Mouse (Mus musculus) CH12.LX (cell line): ENCODE results near the gene Med17. TPM values are rescaled to one million over a fixed set of nuclear protein-coding genes. Genes with fewer than 3 reads are reported as not detected.

Source experiments
- DNase-seq: peaks from one replicate; pipeline ENCODE4 v3.0.0-alpha.2; 2013; ENCODE audit errors: extremely low read depth
- H3K27ac ChIP-seq: 2 replicates; pipeline ENCODE4 v1.5.1; 2012; ENCODE audit warnings: low read depth, mild to moderate bottlenecking, control low read depth, moderate library complexity; ENCODE audit not compliant: insufficient read depth
- H3K27me3 ChIP-seq: replicated peaks from 2 replicates; pipeline ENCODE3; 2012; ENCODE audit warnings: inconsistent platforms
- H3K36me3 ChIP-seq, 2 experiments: replicated peaks in 1 of 2; 2 replicates each; pipeline versions ENCODE3 to v1.6.1; 2012; ENCODE audit warnings: inconsistent platforms in 1 of 2, low read length in 1 of 2, mild to moderate bottlenecking in 1 of 2, mixed read lengths in 1 of 2, moderate library complexity in 1 of 2; ENCODE audit not compliant: control insufficient read depth in 1 of 2, insufficient read depth in 1 of 2
- H3K4me1 ChIP-seq, 2 experiments: 2 replicates each; pipeline ENCODE4 v1.6.1; 2012; ENCODE audit warnings: inconsistent platforms in 1 of 2, moderate library complexity in 1 of 2; ENCODE audit not compliant: insufficient read depth in 2 of 2, control insufficient read depth in 1 of 2
- H3K4me2 ChIP-seq: 2 replicates; pipeline ENCODE4 v1.6.1; 2012; ENCODE audit warnings: low read depth, mild to moderate bottlenecking, control low read depth; ENCODE audit not compliant: poor library complexity, insufficient read depth, severe bottlenecking
- H3K4me3 ChIP-seq, 3 experiments: fragments of 150-350 bp in 1 of 3; sonication (generic) in 1 of 3; replicated peaks in 1 of 3; 2 replicates each; pipeline versions ENCODE3 to v1.5.1; 2011 to 2012; ENCODE audit warnings: low read depth in 2 of 3, low read length in 2 of 3, mild to moderate bottlenecking in 2 of 3, moderate library complexity in 2 of 3, control low read depth in 1 of 3, improper control_type of control experiment in 1 of 3, inconsistent platforms in 1 of 3, mixed read lengths in 1 of 3; ENCODE audit not compliant: poor library complexity in 1 of 3
- H3K79me2 ChIP-seq: replicated peaks from 2 replicates; pipeline ENCODE4 v1.6.1; 2012; ENCODE audit warnings: mild to moderate bottlenecking, moderate library complexity; ENCODE audit not compliant: control insufficient read depth, poor library complexity, insufficient read depth, severe bottlenecking; ENCODE audit errors: extremely low read depth
- H3K9ac ChIP-seq: 2 replicates; pipeline ENCODE4 v1.6.1; 2012; ENCODE audit warnings: low read depth, mild to moderate bottlenecking, control low read depth, moderate library complexity; ENCODE audit not compliant: insufficient read depth
- H3K9me3 ChIP-seq: replicated peaks from 2 replicates; pipeline ENCODE3; 2012; ENCODE audit warnings: low read length, inconsistent platforms, mixed read lengths
- BHLHE40 ChIP-seq: IDR thresholded peaks from 2 replicates; pipeline ENCODE4 v1.6.1; 2011; ENCODE audit warnings: mild to moderate bottlenecking, low read depth, low read length, improper control_type of control experiment
- CTCF ChIP-seq, 2 experiments: IDR thresholded peaks in 1 of 2; conservative IDR thresholded peaks in 1 of 2; 2 replicates each; pipeline ENCODE4 v1.5.1; 2011 to 2012; ENCODE audit warnings: low read depth in 2 of 2, low read length in 2 of 2, improper control_type of control experiment in 1 of 2, inconsistent platforms in 1 of 2, mild to moderate bottlenecking in 1 of 2, moderate library complexity in 1 of 2
- ELF1 ChIP-seq: IDR thresholded peaks from 2 replicates; pipeline ENCODE4 v1.6.1; 2014; ENCODE audit warnings: low read depth, mild to moderate bottlenecking, inconsistent platforms, low read length, improper control_type of control experiment
- IRF4 ChIP-seq: IDR thresholded peaks from 2 replicates; pipeline ENCODE4 v1.6.1; 2014; ENCODE audit warnings: low read depth, mild to moderate bottlenecking, inconsistent platforms, low read length, improper control_type of control experiment
- JUN ChIP-seq: IDR thresholded peaks from 2 replicates; pipeline ENCODE4 v1.6.1; 2011; ENCODE audit warnings: low read depth, mild to moderate bottlenecking, low read length, improper control_type of control experiment, moderate library complexity; ENCODE audit not compliant: insufficient read depth
- JUND ChIP-seq: conservative IDR thresholded peaks from 2 replicates; pipeline ENCODE4 v1.6.1; 2011; ENCODE audit warnings: low read depth, low read length, improper control_type of control experiment
- MAFK ChIP-seq: IDR thresholded peaks from 2 replicates; pipeline ENCODE4 v1.6.1; 2011; ENCODE audit warnings: low read length, improper control_type of control experiment; ENCODE audit not compliant: insufficient replicate concordance
- MAZ ChIP-seq: IDR thresholded peaks from 2 replicates; pipeline ENCODE4 v1.6.1; 2012; ENCODE audit warnings: low read depth, mild to moderate bottlenecking, inconsistent platforms, low read length, improper control_type of control experiment, moderate library complexity
- MXI1 ChIP-seq: IDR thresholded peaks from 2 replicates; pipeline ENCODE4 v1.6.1; 2011; ENCODE audit warnings: mild to moderate bottlenecking, low read depth, low read length, improper control_type of control experiment
- NRF1 ChIP-seq: IDR thresholded peaks from 2 replicates; pipeline ENCODE4 v1.6.1; 2014; ENCODE audit warnings: low read depth, mild to moderate bottlenecking, inconsistent platforms, low read length, improper control_type of control experiment, moderate library complexity
- PAX5 ChIP-seq: IDR thresholded peaks from 2 replicates; pipeline ENCODE4 v1.6.1; 2012; ENCODE audit warnings: low read length, inconsistent platforms, mixed read lengths
- POLR2A ChIP-seq: IDR thresholded peaks from 2 replicates; pipeline ENCODE4 v1.6.1; 2011; ENCODE audit warnings: low read depth, mild to moderate bottlenecking, improper control_type of control experiment, low read length
- POLR2AphosphoS2 ChIP-seq: IDR thresholded peaks from 2 replicates; pipeline ENCODE4 v1.6.1; 2011; ENCODE audit warnings: low read depth, low read length, improper control_type of control experiment
- RAD21 ChIP-seq: IDR thresholded peaks from 2 replicates; pipeline ENCODE4 v1.6.1; 2011; ENCODE audit warnings: low read depth, mild to moderate bottlenecking, low read length, improper control_type of control experiment, moderate library complexity
- RCOR1 ChIP-seq: conservative IDR thresholded peaks from 2 replicates; pipeline ENCODE4 v1.6.1; 2012; ENCODE audit warnings: low read depth, mild to moderate bottlenecking, inconsistent platforms, low read length, improper control_type of control experiment
- SIN3A ChIP-seq: IDR thresholded peaks from 2 replicates; pipeline ENCODE4 v1.6.1; 2012; ENCODE audit warnings: low read length, improper control_type of control experiment, inconsistent platforms
- SMC3 ChIP-seq: IDR thresholded peaks from 2 replicates; pipeline ENCODE4 v1.6.1; 2011; ENCODE audit warnings: low read depth, low read length, improper control_type of control experiment
- TBP ChIP-seq: conservative IDR thresholded peaks from 2 replicates; pipeline ENCODE4 v1.6.1; 2011; ENCODE audit warnings: low read depth, low read length, improper control_type of control experiment
- UBTF ChIP-seq: IDR thresholded peaks from 2 replicates; pipeline ENCODE4 v1.6.1; 2012; ENCODE audit warnings: low read depth, mild to moderate bottlenecking, inconsistent platforms, low read length, improper control_type of control experiment, moderate library complexity
- USF1 ChIP-seq: IDR thresholded peaks from 2 replicates; pipeline ENCODE4 v1.6.1; 2014; ENCODE audit warnings: low read depth, mild to moderate bottlenecking, inconsistent platforms, low read length, improper control_type of control experiment
- USF2 ChIP-seq: conservative IDR thresholded peaks from 2 replicates; pipeline ENCODE4 v1.6.1; 2011; ENCODE audit warnings: low read depth, low read length, improper control_type of control experiment
- ZC3H11A ChIP-seq: IDR thresholded peaks from 2 replicates; pipeline ENCODE4 v1.6.1; 2012; ENCODE audit warnings: low read depth, mild to moderate bottlenecking, inconsistent platforms, low read length, improper control_type of control experiment
- ZKSCAN1 ChIP-seq: IDR thresholded peaks from 2 replicates; pipeline ENCODE4 v1.6.1; 2012; ENCODE audit warnings: low read depth, inconsistent platforms, low read length, improper control_type of control experiment, borderline replicate concordance
- dilution Hi-C: fragments of 300-500 bp; cut with MboI; formaldehyde crosslinking; loops from 2 replicates; pipeline ENCODE4 v1.14.3; 2020; ENCODE audit warnings: low sequenced_read_pairs; ENCODE audit not compliant: extremely low pct_unique_long_range_greater_than_20kb, extremely low pct_ligation_motif_present
- in situ Hi-C: fragments of 300-500 bp; cut with MboI; formaldehyde crosslinking; loops from 3 replicates; pipeline ENCODE4 v1.14.3; 2019; ENCODE audit warnings: low sequenced_read_pairs, low pct_ligation_motif_present, low pct_unique_long_range_greater_than_20kb, mixed read lengths
- polyA plus RNA-seq: library from polyadenylated mRNA; unstranded; fragments of >175 nt; gene quantifications from 2 replicates; pipeline ENCODE4 v1.2.1, GENCODE M21; 2012; ENCODE audit warnings: low read depth; ENCODE audit not compliant: insufficient read length
- total RNA-seq, 2 experiments: library from RNA; depleted of rRNA; stranded (reverse); fragments of 300-350 nt in 1 of 2; fragments of >200 nt in 1 of 2; gene quantifications; 2 replicates each; pipeline ENCODE4 v1.2.3; 2012 to 2014

Med17 gene
- total and polyA plus RNA-seq, 3 experiments = 39.7 to 59.8 (median 57.0) TPM

DNA sequence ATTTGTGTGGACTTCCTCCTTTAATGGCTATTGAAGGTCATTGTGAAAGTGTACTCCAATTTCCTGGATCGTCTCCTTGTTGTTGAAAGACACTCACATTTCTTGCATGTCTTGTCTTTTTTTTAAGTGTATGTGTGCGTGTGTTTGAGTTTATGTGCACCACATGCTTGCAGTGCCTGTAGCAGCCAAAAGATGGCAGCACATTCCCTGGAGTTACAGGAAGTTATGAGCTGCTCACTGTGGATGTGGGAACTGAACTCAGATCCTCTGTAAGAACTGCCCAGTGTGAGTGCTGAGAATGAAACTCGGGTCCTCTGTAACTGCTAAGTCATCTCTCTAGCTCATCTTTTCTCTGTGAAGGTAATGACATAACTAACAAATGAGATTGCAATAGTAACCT, 47.3 kb downstream of the Med17 start:
- no peak overlapping the region for H3K4me3 ChIP-seq
- dilution Hi-C loops (no loop called here), in situ Hi-C loops (no loop called here)
- H3K4me1 ChIP-seq = no peaks in the 10 kb centered on the region
- TF ChIP-seq BHLHE40 (no peak), RAD21 (no peak), CTCF (conservative IDR thresholded peaks at IDR 0.05 in 1 of 2, IDR thresholded peaks at IDR 0.05 in 1 of 2; ENCODE audit: low read depth in 2 of 2, low read length in 2 of 2) (peak in 1 of 2 experiments; percentile 12; a peak in 1 of 4 replicates), TBP (no peak)
- H3K9ac ChIP-seq = no peak overlapping the region
- no peak overlapping the region for H3K4me2 ChIP-seq
- peaks cover 5% of the 10 kb centered on the region for H3K27me3 ChIP-seq
- H3K79me2 ChIP-seq = no peaks in the 10 kb centered on the region
- no peak overlapping the region for H3K27ac ChIP-seq
- no peaks in the 10 kb centered on the region for H3K36me3 ChIP-seq
- no peak for DNase-seq
- peaks cover 10% of the 10 kb centered on the region for H3K9me3 ChIP-seq

DNA sequence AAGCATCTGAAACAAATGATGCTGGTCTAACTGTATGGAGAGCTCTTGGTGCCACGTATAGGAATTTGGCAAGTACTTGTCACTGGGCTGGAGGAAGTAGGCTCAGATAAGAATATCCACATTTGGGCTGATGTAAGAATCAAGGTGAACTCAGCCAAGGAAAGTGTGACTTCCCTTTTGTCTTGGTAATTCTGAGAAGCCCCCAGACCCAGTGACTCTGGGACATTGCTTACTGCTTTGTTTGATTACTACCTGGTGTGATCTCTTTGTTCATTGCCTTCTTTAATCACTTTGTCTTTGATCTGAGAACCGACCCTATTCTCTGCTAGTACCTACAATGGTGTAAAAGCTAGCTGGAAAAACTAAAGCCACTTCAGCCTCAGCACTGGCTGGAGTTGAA, 54.8 kb downstream of the Med17 start:
- dilution Hi-C loops = no loop called here
- TF ChIP-seq RCOR1 (no peak), CTCF (conservative IDR thresholded peaks at IDR 0.05 in 1 of 2, IDR thresholded peaks at IDR 0.05 in 1 of 2; ENCODE audit: low read depth in 2 of 2, low read length in 2 of 2) (no peak), ELF1 (no peak), UBTF (no peak)
- no peak overlapping the region for H3K27ac ChIP-seq
- no peaks in the 10 kb centered on the region for H3K79me2 ChIP-seq
- no peak for DNase-seq
- in situ Hi-C loops = no loop called here
- H3K9ac ChIP-seq = no peak overlapping the region
- no peaks in the 10 kb centered on the region for H3K4me1 ChIP-seq
- no peak overlapping the region for H3K4me3 ChIP-seq
- H3K27me3 ChIP-seq = no peaks in the 10 kb centered on the region
- H3K4me2 ChIP-seq = no peak overlapping the region
- H3K9me3 ChIP-seq = peaks cover 9% of the 10 kb centered on the region
- H3K36me3 ChIP-seq = no peaks in the 10 kb centered on the region

DNA sequence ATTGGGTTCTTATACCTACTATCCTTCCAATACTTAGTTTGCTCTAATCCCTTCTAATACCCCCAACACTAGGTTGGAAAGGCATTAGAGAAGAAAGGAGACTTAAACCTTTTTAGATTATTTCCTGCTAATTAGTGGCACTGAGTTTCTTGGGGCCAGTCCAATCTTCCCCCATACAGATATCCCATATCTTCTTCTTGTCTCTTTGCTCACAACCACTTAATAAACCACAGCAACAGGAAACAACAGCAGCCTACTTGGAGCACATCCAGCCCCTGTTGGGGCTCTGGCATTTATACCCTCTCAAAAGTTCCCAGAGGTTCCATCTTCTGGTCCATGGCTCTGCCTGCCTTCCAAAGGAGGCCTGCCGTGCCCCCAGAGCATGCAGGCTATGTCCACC, 66.0 kb downstream of the Med17 start:
- in situ Hi-C loops = no loop called here
- dilution Hi-C loops = no loop called here
- TF ChIP-seq TBP (no peak), MAZ (no peak), USF1 (no peak), UBTF (no peak), ZKSCAN1 (no peak), POLR2A (no peak), SIN3A (no peak), SMC3 (no peak), MXI1 (no peak), POLR2AphosphoS2 (no peak), CTCF (conservative IDR thresholded peaks at IDR 0.05 in 1 of 2, IDR thresholded peaks at IDR 0.05 in 1 of 2; ENCODE audit: low read depth in 2 of 2, low read length in 2 of 2) (no peak), JUND (no peak), NRF1 (no peak), ZC3H11A (no peak), USF2 (no peak), JUN (no peak), MAFK (no peak), IRF4 (no peak), PAX5 (no peak)

More for the DNA sequence above, 66.0 kb downstream of the Med17 start:
- Histone ChIP-seq H3K9me3 (no peaks in the 10 kb centered on the region), H3K4me2 (no peak overlapping the region), H3K4me3 (no peak overlapping the region), H3K27ac (no peak overlapping the region), H3K27me3 (no peaks in the 10 kb centered on the region), H3K9ac (no peak overlapping the region), H3K4me1 (no peaks in the 10 kb centered on the region), H3K36me3 (no peaks in the 10 kb centered on the region), H3K79me2 (no peaks in the 10 kb centered on the region)
- no peak for DNase-seq
